Mouse (Mus musculus) kidney, postnatal 36 days (tissue): ENCODE results near the gene Rhov.

ENCODE experiments used
- DNase-seq, 2 experiments: peaks; one replicate each; pipeline ENCODE4 v3.0.0; 2021 to 2022; ENCODE audit warnings: mixed read lengths in 2 of 2

Rhov gene

GRCm38 (mm10) chr2:119237210-119237870 lies 33.7 kb downstream of the Rhov start, which contains the start of gene Spint1:
Gene Spint1 (plus strand): TSS chr2:119237362.
- DNase-seq, result peak; percentile 78 to 87

- DNase-seq, result no peak
Observed at GRCm38 (mm10) chr2:119236682-119237209, 34.3 kb downstream of the Rhov start.

GRCm38 (mm10) chr2:119229775-119230704 lies 41.0 kb downstream of the Rhov start, which contains the start of gene Ppp1r14d:
Gene Ppp1r14d (minus strand): TSS chr2:119229906.
- peak; percentile 64 to 70 for DNase-seq
